Mouse (Mus musculus): ENCODE measurements around the gene Hid1.

The Hid1 gene

GRCm38 (mm10) chr11:115337826-115338225 lies 29.7 kb downstream of the Hid1 start:
- in situ Hi-C loops (cut with MboI; ENCODE audit: low sequenced_read_pairs) = no loop called here

- in situ Hi-C loops (cut with MboI; ENCODE audit: low sequenced_read_pairs) = no loop called here
Observed at GRCm38 (mm10) chr11:115337350-115337749, 30.2 kb downstream of the Hid1 start.

- in situ Hi-C loops (cut with MboI; ENCODE audit: low sequenced_read_pairs) = no loop called here
Observed at GRCm38 (mm10) chr11:115336115-115336514, 31.4 kb downstream of the Hid1 start.

DNA sequence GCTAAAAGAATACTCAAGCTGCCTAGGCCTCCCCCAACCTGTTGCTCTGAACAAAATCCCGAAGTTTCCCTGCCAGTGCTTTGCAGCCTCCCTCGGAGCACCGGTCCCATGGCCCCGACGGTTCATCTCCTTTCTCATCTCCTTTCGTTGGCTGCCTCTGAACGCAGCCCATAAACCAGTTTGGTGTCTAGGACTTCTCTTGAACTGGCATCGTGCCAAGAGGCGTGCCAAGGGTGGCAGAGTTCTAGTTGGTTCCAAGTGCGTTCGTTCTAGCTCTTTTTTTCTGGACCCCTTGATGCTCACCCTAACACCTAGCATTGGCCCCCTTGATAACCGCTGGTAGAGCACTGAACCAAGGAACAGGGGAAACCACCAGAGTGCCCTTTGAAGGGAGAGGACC lies 32.3 kb downstream of the Hid1 start:
- in situ Hi-C loops (cut with MboI; ENCODE audit: low sequenced_read_pairs) = no loop called here

DNA sequence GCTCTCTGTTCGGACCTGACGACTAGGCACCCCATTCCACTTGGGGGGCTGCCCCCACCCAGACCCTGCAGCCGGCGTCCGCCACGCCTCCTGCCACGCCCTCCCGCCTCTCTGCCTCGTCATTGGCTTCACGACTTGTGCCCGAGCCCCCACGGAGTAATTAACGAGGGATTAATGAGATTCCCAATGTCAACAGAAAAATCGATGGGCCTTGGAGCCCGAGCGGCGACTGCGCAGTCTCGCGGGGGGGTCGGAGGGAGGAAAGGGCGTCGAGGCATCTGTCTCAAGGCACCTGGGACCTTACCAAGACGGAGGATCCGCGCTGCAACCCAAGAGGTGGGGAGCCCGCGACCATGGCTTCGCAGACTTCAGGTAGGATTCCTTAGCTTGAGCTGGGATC lies 33.0 kb downstream of the Hid1 start, which contains the start of gene Otop3:
Otop3 (plus strand) TSS at position 201 of the 400 bp plus-strand sequence.
- in situ Hi-C loops (cut with MboI; ENCODE audit: low sequenced_read_pairs) = no loop called here

GRCm38 (mm10) chr11:115329339-115329738 lies 38.2 kb downstream of the Hid1 start:
- in situ Hi-C loops (cut with MboI; ENCODE audit: low sequenced_read_pairs) = no loop called here

DNA sequence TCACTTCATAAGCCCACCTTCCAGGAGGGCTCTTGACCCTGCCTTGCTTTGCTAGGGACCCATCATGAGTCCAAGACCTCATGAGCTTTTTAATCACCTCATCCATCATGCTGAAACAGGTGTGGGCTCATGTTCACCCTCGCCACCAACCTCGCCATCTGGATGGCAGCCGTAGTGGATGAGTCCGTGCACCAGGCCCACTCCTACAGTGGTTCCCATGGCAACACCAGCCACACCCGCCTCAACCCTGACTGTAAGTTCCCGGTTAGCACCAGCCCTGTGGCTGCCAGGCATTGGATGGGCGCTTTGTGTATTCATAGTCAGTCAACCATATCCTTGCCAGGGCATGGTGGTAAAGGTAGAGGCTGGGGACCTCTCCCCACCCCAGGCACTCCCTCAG lies 40.8 kb downstream of the Hid1 start:
- in situ Hi-C loops (cut with MboI; ENCODE audit: low sequenced_read_pairs) = no loop called here

DNA sequence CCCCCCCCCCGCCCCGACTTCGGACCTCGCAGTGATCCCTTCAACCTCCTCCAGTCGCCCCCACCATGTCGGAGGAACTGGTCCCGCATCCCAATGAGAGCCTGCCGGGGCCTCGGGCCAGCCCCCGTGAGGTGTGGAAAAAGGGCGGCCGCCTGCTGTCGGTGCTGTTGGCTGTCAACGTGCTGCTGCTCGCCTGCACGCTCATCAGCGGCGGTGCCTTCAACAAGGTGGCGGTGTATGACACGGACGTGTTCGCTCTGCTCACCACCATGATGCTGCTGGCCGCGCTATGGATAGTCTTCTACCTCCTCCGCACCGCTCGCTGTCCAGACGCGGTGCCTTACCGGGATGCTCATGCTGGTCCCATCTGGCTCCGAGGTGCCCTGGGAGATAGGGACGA lies 44.2 kb downstream of the Hid1 start:
- in situ Hi-C loops (cut with MboI; ENCODE audit: low sequenced_read_pairs) = no loop called here

DNA sequence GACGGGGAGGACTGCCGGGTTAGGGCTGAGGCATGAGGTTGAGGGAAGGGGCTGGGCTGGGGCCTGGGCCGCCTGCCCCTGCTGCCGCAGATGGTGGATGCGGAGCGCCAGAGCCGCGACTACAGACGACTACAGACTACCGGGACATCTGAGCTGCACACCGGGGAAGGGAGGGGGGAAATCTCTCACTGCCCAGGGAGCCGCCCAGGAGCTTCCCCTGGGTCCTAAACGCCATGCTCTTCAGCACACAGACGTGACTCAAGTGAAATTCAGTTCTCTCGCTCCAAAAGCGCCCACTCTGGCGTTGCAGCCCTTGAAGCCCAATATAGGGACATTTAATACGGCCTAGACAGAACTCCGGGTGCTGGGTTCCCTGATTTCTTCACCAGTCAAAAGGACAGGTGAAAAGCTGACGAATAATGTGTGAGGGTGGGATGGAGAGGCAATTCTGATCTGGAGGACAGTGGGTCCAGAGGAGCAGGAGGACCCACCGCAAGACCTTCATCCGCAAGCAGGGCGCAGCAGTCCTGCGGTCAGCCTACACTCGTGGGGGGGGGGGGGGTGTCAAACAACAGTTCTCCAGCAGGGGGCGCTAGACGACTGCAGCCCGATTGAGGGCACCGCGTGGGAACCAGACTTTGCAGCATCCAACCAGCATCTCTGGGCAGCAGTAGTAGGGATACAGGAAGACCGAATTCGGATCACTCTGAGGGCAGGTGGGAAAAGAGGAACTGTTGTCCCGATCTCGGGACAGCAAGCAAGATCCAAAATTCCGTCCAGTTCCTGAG lies 45.5 kb downstream of the Hid1 start, which contains the start of gene Ush1g:
Ush1g (minus strand) TSS at position 136 of the 788 bp plus-strand sequence.
- in situ Hi-C loops (cut with MboI; ENCODE audit: low sequenced_read_pairs) = no loop called here

- in situ Hi-C loops (cut with MboI; ENCODE audit: low sequenced_read_pairs) = no loop called here
Observed at GRCm38 (mm10) chr11:115319704-115320383, 47.7 kb downstream of the Hid1 start.

DNA sequence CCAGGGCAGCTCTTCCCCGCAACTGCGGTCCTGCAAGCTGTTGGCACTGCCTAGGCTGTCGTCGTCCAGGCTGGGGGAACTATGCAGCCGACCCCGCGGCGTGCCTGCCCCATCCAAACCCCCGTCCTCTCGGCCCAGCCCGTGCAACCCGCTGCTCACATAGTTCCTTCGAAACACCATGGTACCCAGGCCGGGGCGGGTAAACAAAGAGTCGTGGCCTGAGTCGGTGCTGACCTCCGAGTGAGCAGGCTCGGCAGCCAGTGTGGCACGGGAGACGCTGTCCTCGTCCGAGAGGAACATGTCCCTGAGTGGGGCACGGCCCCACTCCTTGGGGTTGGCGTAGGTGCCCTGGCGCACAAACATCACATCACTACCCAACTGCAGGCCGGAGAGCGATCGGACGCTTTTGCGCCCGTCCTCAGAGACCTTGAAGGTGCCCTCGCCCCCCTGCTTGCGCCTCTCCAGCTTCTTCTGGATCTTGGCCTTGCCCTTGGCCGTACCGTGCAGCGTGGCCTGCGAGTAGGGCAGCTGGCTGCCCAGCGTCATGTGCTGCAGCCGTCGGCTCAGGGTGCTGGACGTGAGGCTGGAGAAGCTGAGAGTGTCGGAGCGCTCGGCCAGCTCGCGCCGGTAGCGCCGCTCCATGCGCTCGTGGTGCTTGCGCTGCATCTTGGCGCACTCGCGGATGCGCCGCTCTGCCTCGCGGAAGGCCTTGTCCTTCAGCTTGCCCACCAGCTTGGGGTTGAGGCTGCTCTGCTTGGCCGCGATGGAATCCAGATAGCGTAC lies 49.1 kb downstream of the Hid1 start:
- in situ Hi-C loops (cut with MboI; ENCODE audit: low sequenced_read_pairs) = no loop called here

DNA sequence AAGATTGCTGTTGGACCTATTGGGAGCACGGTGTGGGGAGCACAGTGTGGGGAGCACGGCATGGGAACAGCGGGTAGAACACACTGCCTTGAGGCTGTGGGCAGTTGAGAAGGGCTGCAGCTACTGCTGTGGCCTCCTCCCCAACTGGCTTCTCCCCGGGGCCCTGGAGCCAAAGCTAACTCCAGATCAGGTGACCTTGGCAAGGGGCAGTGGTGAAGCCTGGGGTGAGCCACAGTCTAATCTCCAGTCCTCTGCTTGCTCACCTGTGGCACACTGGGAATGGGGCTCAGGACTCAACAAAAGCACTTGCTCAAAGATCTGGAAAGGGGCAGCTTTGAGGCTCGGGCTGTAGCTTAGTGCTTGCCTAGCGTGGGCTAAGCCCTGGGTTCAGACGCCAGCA lies 50.4 kb downstream of the Hid1 start:
- in situ Hi-C loops (cut with MboI; ENCODE audit: low sequenced_read_pairs) = no loop called here

DNA sequence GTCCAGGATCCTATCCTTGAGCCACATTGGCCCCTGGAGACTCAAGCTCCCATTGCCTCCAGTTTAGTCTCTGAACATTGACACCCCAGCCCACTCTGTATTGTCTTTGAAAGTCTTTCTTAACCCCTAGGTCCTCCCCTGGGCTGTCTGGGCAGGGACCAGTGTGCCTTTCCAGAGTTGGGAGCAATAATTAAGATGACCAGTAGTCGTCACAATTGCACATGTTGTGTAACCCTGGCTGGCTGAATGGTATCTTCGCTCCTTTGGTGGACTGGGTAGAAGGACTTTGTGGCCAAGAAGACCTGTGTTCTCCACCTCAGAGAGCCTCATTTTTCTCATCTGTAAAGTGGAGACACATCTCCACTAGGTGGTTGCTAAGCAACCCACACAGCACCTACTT lies 53.3 kb downstream of the Hid1 start:
- in situ Hi-C loops (cut with MboI; ENCODE audit: low sequenced_read_pairs) = no loop called here

DNA sequence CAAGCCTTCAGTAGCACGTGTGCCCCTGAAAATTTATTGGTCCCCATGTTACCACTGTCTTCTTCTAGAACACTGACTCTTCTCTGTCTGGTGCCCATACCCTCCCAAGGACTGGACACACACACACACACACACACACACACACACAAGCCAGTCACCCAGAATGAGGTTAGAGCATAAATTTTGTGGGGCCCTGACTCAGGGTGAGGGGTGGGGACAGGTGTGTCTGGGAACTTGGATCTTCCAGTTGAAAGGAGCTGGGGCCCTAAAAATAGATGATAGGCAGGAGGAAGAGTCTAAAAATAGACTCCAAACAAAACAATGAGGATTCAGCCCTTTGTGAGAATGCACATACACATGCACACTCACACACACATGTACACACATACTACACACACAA lies 58.8 kb downstream of the Hid1 start:
- in situ Hi-C loops (cut with MboI; ENCODE audit: low sequenced_read_pairs) = no loop called here

DNA sequence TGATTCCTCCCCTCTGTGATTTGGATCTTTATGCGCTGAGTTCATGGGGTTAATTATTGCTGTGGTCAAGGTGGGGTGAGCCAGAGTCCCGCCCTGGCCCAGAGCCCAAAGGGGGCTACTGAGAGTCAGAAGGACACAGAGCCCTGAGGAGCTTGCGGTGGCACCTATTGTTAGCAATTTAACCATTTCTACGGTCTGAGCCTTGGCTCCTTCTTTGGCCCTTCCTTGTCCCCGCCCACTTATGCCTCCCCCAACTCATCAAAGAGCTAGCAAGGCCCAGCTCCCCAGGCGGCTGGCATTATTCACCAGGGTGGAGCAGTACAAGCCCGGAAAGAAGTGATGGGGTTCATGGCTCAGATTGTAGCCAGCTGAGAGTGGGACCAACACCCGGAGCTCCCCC lies 60.7 kb downstream of the Hid1 start, which contains the start of gene Otop2:
Otop2 (plus strand) TSS at position 301 of the 400 bp plus-strand sequence.
- in situ Hi-C loops (cut with MboI; ENCODE audit: low sequenced_read_pairs) = no loop called here

DNA sequence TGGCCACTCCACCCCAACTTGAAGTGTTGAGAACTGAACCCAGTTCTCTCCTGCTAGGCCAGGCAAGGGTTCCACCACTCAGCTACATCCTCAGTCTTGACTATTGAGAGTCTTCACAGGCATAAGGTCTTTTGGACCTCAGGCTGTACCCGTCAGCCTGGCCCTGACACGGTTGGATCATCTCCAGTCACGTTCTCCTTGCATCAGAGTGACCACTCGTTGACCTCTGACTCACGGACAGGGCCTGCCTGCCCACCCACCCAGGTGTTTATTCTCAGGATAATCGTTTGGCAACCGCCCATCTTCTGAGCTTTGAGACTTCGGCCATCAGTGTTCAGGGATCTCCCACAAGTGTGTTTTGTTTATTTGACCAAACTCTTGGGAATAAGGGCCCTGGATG lies 64.4 kb downstream of the Hid1 start:
- in situ Hi-C loops (cut with MboI; ENCODE audit: low sequenced_read_pairs) = no loop called here

DNA sequence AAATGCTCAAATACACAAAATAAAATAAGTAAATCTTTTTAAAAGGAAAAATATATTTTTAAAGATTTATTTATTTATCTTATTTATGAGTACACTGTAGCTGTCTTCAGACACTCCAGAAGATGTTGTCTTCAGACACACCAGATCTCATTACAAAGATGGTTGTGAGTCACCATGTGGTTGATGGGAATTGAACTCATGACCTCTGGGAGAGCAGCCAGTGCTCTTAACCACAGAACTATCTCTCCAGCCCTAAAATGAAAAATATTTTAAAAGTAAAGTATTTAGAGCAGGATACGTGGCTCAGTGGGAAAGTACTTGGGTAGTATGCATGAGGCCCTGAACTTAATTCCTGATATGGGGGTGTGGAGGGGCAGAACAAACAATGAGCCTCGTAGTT lies 66.2 kb downstream of the Hid1 start:
- in situ Hi-C loops (cut with MboI; ENCODE audit: low sequenced_read_pairs) = no loop called here

GRCm38 (mm10) chr11:115300745-115301144 lies 66.8 kb downstream of the Hid1 start:
- in situ Hi-C loops (cut with MboI; ENCODE audit: low sequenced_read_pairs) = no loop called here

DNA sequence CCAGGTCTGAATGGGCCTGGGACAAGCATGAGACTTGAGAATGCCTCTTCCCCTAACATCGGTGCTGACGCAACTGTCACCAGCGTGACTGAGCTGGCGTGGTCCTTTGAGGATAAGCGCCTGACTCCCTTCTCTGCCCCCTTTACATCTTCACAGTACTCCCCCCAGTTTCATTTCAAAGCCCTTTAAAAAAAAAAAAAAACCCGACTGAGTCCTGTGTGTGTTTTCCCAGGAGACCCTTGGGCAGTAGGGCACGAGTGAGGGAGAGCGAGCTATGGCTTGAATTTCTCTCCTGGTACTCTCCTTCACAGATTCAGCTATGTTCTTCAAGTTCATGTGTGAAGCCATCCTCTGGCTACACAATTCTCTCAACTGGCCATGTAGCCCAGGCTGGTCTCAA lies 69.4 kb downstream of the Hid1 start:
- in situ Hi-C loops (cut with MboI; ENCODE audit: low sequenced_read_pairs) = no loop called here

Data from CH12F3 (cell line).